Mouse (Mus musculus): ENCODE results near the gene Tuft1. TPM values are rescaled to one million over a fixed set of nuclear protein-coding genes. Genes with fewer than 3 reads are reported as not detected.
A peak's percentile ranks its signal among the peaks of the same experiment; 100 is the strongest.

Gene Tuft1
- polyA plus RNA-seq, 1 experiment = 3.5 TPM

GRCm38 (mm10) chr3:94581138-94581780 lies 77.4 kb downstream of the Tuft1 start:
- TF ChIP-seq E2F4 (IDR thresholded peaks at IDR 0.05; ENCODE audit: insufficient read depth) = no peak
- no peak for TF ChIP-seq TCF3 (IDR thresholded peaks at IDR 0.05; ENCODE audit: insufficient read length, low read depth)
- TF ChIP-seq TCF12 (IDR thresholded peaks at IDR 0.05; ENCODE audit: insufficient read depth, poor library complexity, severe bottlenecking) = no peak
- no peak for TF ChIP-seq CEBPB (IDR thresholded peaks at IDR 0.05; ENCODE audit: insufficient read depth, poor library complexity, severe bottlenecking)
- no peak for TF ChIP-seq REST (IDR thresholded peaks at IDR 0.05; ENCODE audit: insufficient read depth, insufficient read length)
- TF ChIP-seq USF1 (IDR thresholded peaks at IDR 0.05; ENCODE audit: low read depth) = no peak
- TF ChIP-seq MAX (IDR thresholded peaks at IDR 0.05; ENCODE audit: low read depth) = no peak
- no peak for TF ChIP-seq MYOD1 (IDR thresholded peaks at IDR 0.05; ENCODE audit: control insufficient read depth in 1 of 3, insufficient read length in 2 of 3, low read depth in 2 of 3)
- no peak for TF ChIP-seq POLR2AphosphoS2 (IDR thresholded peaks at IDR 0.05; ENCODE audit: insufficient read length, low read depth)
- no peak for TF ChIP-seq POLR2A (IDR thresholded peaks at IDR 0.05; ENCODE audit: insufficient read length, low read depth)
- no peak for TF ChIP-seq MYOG (IDR thresholded peaks at IDR 0.05; ENCODE audit: control insufficient read depth in 1 of 3, insufficient read depth in 1 of 3, insufficient read length in 2 of 3, low read depth in 2 of 3)
- no peak for TF ChIP-seq SRF (IDR thresholded peaks at IDR 0.05; ENCODE audit: control insufficient read depth, insufficient read length, low read depth)
- peak overlapping the region; percentile 64 for H3K4me3 ChIP-seq
- H3K36me3 ChIP-seq (ENCODE audit: control insufficient read depth, insufficient read depth) = no peaks in the 10 kb centered on the region
- H3ac ChIP-seq (ENCODE audit: control insufficient read depth, insufficient read length) = peak overlapping the region; percentile 75
- H3K4me2 ChIP-seq (ENCODE audit: low read depth) = peak overlapping the region; percentile 98
- H3K79me2 ChIP-seq (ENCODE audit: control insufficient read depth, insufficient read depth) = peaks cover 48% of the 10 kb centered on the region
- no peaks in the 10 kb centered on the region for H3K27me3 ChIP-seq (ENCODE audit: control insufficient read depth, insufficient read depth, insufficient read length)

- Histone ChIP-seq H3K79me2 (ENCODE audit: control insufficient read depth, insufficient read depth) (peaks cover 43% of the 10 kb centered on the region), H3K4me3 (no peak overlapping the region), H3ac (ENCODE audit: control insufficient read depth, insufficient read length) (no peak overlapping the region), H3K4me2 (ENCODE audit: low read depth) (no peak overlapping the region), H3K36me3 (ENCODE audit: control insufficient read depth, insufficient read depth) (no peaks in the 10 kb centered on the region), H3K27me3 (ENCODE audit: control insufficient read depth, insufficient read depth, insufficient read length) (no peaks in the 10 kb centered on the region)
- no peak for TF ChIP-seq POLR2AphosphoS2 (IDR thresholded peaks at IDR 0.05; ENCODE audit: insufficient read length, low read depth)
- TF ChIP-seq CEBPB (IDR thresholded peaks at IDR 0.05; ENCODE audit: insufficient read depth, poor library complexity, severe bottlenecking) = no peak
- no peak for TF ChIP-seq TCF3 (IDR thresholded peaks at IDR 0.05; ENCODE audit: insufficient read length, low read depth)
- TF ChIP-seq MYOD1 (IDR thresholded peaks at IDR 0.05; ENCODE audit: control insufficient read depth in 1 of 3, insufficient read length in 2 of 3, low read depth in 2 of 3) = no peak
- no peak for TF ChIP-seq TCF12 (IDR thresholded peaks at IDR 0.05; ENCODE audit: insufficient read depth, poor library complexity, severe bottlenecking)
- no peak for TF ChIP-seq MYOG (IDR thresholded peaks at IDR 0.05; ENCODE audit: control insufficient read depth in 1 of 3, insufficient read depth in 1 of 3, insufficient read length in 2 of 3, low read depth in 2 of 3)
- TF ChIP-seq E2F4 (IDR thresholded peaks at IDR 0.05; ENCODE audit: insufficient read depth) = no peak
- TF ChIP-seq REST (IDR thresholded peaks at IDR 0.05; ENCODE audit: insufficient read depth, insufficient read length) = no peak
- no peak for TF ChIP-seq USF1 (IDR thresholded peaks at IDR 0.05; ENCODE audit: low read depth)
- no peak for TF ChIP-seq MAX (IDR thresholded peaks at IDR 0.05; ENCODE audit: low read depth)
- no peak for TF ChIP-seq SRF (IDR thresholded peaks at IDR 0.05; ENCODE audit: control insufficient read depth, insufficient read length, low read depth)
- no peak for TF ChIP-seq POLR2A (IDR thresholded peaks at IDR 0.05; ENCODE audit: insufficient read length, low read depth)
Observed at GRCm38 (mm10) chr3:94574506-94574905, 84.2 kb downstream of the Tuft1 start.

GRCm38 (mm10) chr3:94567242-94567641 lies 91.4 kb downstream of the Tuft1 start:
- no peak for TF ChIP-seq SRF (IDR thresholded peaks at IDR 0.05; ENCODE audit: control insufficient read depth, insufficient read length, low read depth)
- TF ChIP-seq POLR2A (IDR thresholded peaks at IDR 0.05; ENCODE audit: insufficient read length, low read depth) = no peak
- TF ChIP-seq MYOD1 (IDR thresholded peaks at IDR 0.05; ENCODE audit: control insufficient read depth in 1 of 3, insufficient read length in 2 of 3, low read depth in 2 of 3) = no peak
- no peak for TF ChIP-seq USF1 (IDR thresholded peaks at IDR 0.05; ENCODE audit: low read depth)
- TF ChIP-seq MAX (IDR thresholded peaks at IDR 0.05; ENCODE audit: low read depth) = no peak
- no peak for TF ChIP-seq CEBPB (IDR thresholded peaks at IDR 0.05; ENCODE audit: insufficient read depth, poor library complexity, severe bottlenecking)
- no peak for TF ChIP-seq POLR2AphosphoS2 (IDR thresholded peaks at IDR 0.05; ENCODE audit: insufficient read length, low read depth)
- TF ChIP-seq MYOG (IDR thresholded peaks at IDR 0.05; ENCODE audit: control insufficient read depth in 1 of 3, insufficient read depth in 1 of 3, insufficient read length in 2 of 3, low read depth in 2 of 3) = no peak
- no peak for TF ChIP-seq TCF3 (IDR thresholded peaks at IDR 0.05; ENCODE audit: insufficient read length, low read depth)
- no peak for TF ChIP-seq REST (IDR thresholded peaks at IDR 0.05; ENCODE audit: insufficient read depth, insufficient read length)
- no peak for TF ChIP-seq E2F4 (IDR thresholded peaks at IDR 0.05; ENCODE audit: insufficient read depth)
- no peak overlapping the region for H3K4me2 ChIP-seq (ENCODE audit: low read depth)
- H3K27me3 ChIP-seq (ENCODE audit: control insufficient read depth, insufficient read depth, insufficient read length) = no peaks in the 10 kb centered on the region
- no peak overlapping the region for H3K4me3 ChIP-seq
- peaks cover 38% of the 10 kb centered on the region for H3K79me2 ChIP-seq (ENCODE audit: control insufficient read depth, insufficient read depth)
- no peaks in the 10 kb centered on the region for H3K36me3 ChIP-seq (ENCODE audit: control insufficient read depth, insufficient read depth)
- H3ac ChIP-seq (ENCODE audit: control insufficient read depth, insufficient read length) = no peak overlapping the region

GRCm38 (mm10) chr3:94565557-94565956 lies 93.1 kb downstream of the Tuft1 start:
- Histone ChIP-seq H3K79me2 (ENCODE audit: control insufficient read depth, insufficient read depth) (peaks cover 45% of the 10 kb centered on the region), H3K4me2 (ENCODE audit: low read depth) (peak overlapping the region; percentile 82), H3ac (ENCODE audit: control insufficient read depth, insufficient read length) (no peak overlapping the region), H3K27me3 (ENCODE audit: control insufficient read depth, insufficient read depth, insufficient read length) (no peaks in the 10 kb centered on the region), H3K36me3 (ENCODE audit: control insufficient read depth, insufficient read depth) (no peaks in the 10 kb centered on the region), H3K4me3 (no peak overlapping the region)
- TF ChIP-seq USF1 (IDR thresholded peaks at IDR 0.05; ENCODE audit: low read depth) = no peak
- TF ChIP-seq MYOD1 (IDR thresholded peaks at IDR 0.05; ENCODE audit: control insufficient read depth in 1 of 3, insufficient read length in 2 of 3, low read depth in 2 of 3) = no peak
- TF ChIP-seq SRF (IDR thresholded peaks at IDR 0.05; ENCODE audit: control insufficient read depth, insufficient read length, low read depth) = no peak
- no peak for TF ChIP-seq TCF12 (IDR thresholded peaks at IDR 0.05; ENCODE audit: insufficient read depth, poor library complexity, severe bottlenecking)
- TF ChIP-seq MAX (IDR thresholded peaks at IDR 0.05; ENCODE audit: low read depth) = no peak
- no peak for TF ChIP-seq POLR2A (IDR thresholded peaks at IDR 0.05; ENCODE audit: insufficient read length, low read depth)
- no peak for TF ChIP-seq MYOG (IDR thresholded peaks at IDR 0.05; ENCODE audit: control insufficient read depth in 1 of 3, insufficient read depth in 1 of 3, insufficient read length in 2 of 3, low read depth in 2 of 3)
- TF ChIP-seq E2F4 (IDR thresholded peaks at IDR 0.05; ENCODE audit: insufficient read depth) = no peak
- no peak for TF ChIP-seq REST (IDR thresholded peaks at IDR 0.05; ENCODE audit: insufficient read depth, insufficient read length)
- TF ChIP-seq POLR2AphosphoS2 (IDR thresholded peaks at IDR 0.05; ENCODE audit: insufficient read length, low read depth) = no peak
- TF ChIP-seq CEBPB (IDR thresholded peaks at IDR 0.05; ENCODE audit: insufficient read depth, poor library complexity, severe bottlenecking) = no peak
- no peak for TF ChIP-seq TCF3 (IDR thresholded peaks at IDR 0.05; ENCODE audit: insufficient read length, low read depth)

All from myocyte (in vitro differentiated cells).